10 mouse cellular contexts compared by ENCODE assay signal in the genomic region with DNA sequence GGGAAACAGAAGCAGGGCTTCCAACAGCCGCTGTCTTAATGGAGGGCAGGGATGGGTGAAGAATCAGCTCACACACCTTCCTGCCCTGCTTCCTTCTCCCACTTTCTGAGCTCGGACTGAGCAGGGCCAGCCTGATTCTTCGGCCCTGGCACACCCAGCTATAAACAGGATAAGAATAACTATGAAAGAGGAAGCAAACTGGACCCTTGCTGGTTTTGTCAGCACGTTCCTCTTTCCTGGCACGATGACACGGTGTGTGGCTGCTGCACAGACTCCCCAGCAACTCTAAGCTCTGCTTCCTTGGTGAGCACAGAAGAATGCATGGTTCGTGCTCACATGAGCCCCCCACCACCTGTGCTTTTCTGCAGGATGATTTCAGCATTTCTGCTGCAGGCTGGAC. TPM values are rescaled to one million over a fixed set of nuclear protein-coding genes. Genes with fewer than 3 reads are reported as not detected.
DNase-seq lines count a peak whose midpoint lies in the region; ATAC-seq and TF ChIP-seq lines count a peak whose summit lies in the region.
"Had no signal": no experiment of that assay in that cellular context is flagged by ENCODE, and none has a peak within 500 bp of the region (broad histone marks: within the 10 kb centered on the region; RNA-seq: fewer than 3 reads in every experiment).

No protein-coding gene starts in this region.

- H3K9ac ChIP-seq in heart, embryonic 12.5 days = no peak overlapping the region
- H3K9ac ChIP-seq: heart, embryonic 13.5 days had no signal

- no peak for ATAC-seq in heart, embryonic 12.5 days (ENCODE audit: insufficient number of reproducible peaks, low FRiP score)
- no peak for ATAC-seq in inflammation-experienced regulatory T-cells, adult 6 months
- ATAC-seq: Patski had no signal

- H3K4me2 ChIP-seq in heart, embryonic 12.5 days = no peak overlapping the region
- H3K4me2 ChIP-seq: heart, embryonic 13.5 days had no signal

- no peak for TF ChIP-seq CTCF in cerebellum, adult 2 months (IDR thresholded peaks at IDR 0.05; ENCODE audit: borderline replicate concordance, insufficient read depth, low read depth, low read length)
- TF ChIP-seq CTCF in lung, adult 2 months (IDR thresholded peaks at IDR 0.05; ENCODE audit: insufficient read depth, low read length) = no peak

- no peak overlapping the region for H3K27ac ChIP-seq in heart, embryonic 12.5 days (ENCODE audit: poor library complexity, severe bottlenecking)
- H3K27ac ChIP-seq in cerebellum, adult 2 months (ENCODE audit: insufficient read depth, low read length) = peak overlapping the region; percentile 17
- H3K27ac ChIP-seq: heart, embryonic 13.5 days had no signal

- no peaks in the 10 kb centered on the region for H3K36me3 ChIP-seq in heart, embryonic 12.5 days
- H3K36me3 ChIP-seq in splenic B cell, adult 2 months (ENCODE audit: control insufficient read depth, insufficient read depth, low read length, poor library complexity, severe bottlenecking) = no peaks in the 10 kb centered on the region
- H3K36me3 ChIP-seq: heart, embryonic 13.5 days had no signal

- H3K27me3 ChIP-seq in heart, embryonic 12.5 days (replicated peaks) = no peaks in the 10 kb centered on the region
- H3K27me3 ChIP-seq in cerebellum, adult 2 months (ENCODE audit: control insufficient read depth, insufficient read depth, low read length) = no peaks in the 10 kb centered on the region
- H3K27me3 ChIP-seq in splenic B cell, adult 2 months (ENCODE audit: control insufficient read depth, insufficient read depth, low read length, poor library complexity, severe bottlenecking) = no peaks in the 10 kb centered on the region
- H3K27me3 ChIP-seq: heart, embryonic 13.5 days; Patski had no signal

- 63% methylated on average over 7 of the region's 7 CpGs for WGBS in heart, embryonic 12.5 days
- 4% methylated on average over 7 of the region's 7 CpGs for WGBS in cerebellum, adult 2 months
- 26% methylated on average over 7 of the region's 7 CpGs for WGBS in lung, adult 2 months

- peak; percentile 17 to 68 for DNase-seq in heart, adult 18-20 months
- DNase-seq in A20 (ENCODE audit: low read depth, low spot score) = peak; percentile 92
- DNase-seq in cerebellum, adult 2 months = peak; percentile 64 to 73
- DNase-seq in lung, adult 2 months = peak; percentile 28
- DNase-seq in splenic B cell, adult 2 months (ENCODE audit: low read depth, low spot score) = peak; percentile 72
- DNase-seq in ovary, postnatal 10 days (ENCODE audit: low spot score) = no peak

- no peak overlapping the region for H3K4me3 ChIP-seq in heart, embryonic 12.5 days
- no peak overlapping the region for H3K4me3 ChIP-seq in cerebellum, adult 2 months (replicated peaks; ENCODE audit: insufficient read depth, low read depth, low read length)
- H3K4me3 ChIP-seq in lung, adult 2 months (replicated peaks; ENCODE audit: extremely low read depth, low read depth, low read length) = no peak overlapping the region
- H3K4me3 ChIP-seq: heart, embryonic 13.5 days had no signal

- no peaks in the 10 kb centered on the region for H3K9me3 ChIP-seq in heart, embryonic 12.5 days (replicated peaks)
- H3K9me3 ChIP-seq: heart, embryonic 13.5 days had no signal

- TF ChIP-seq POLR2A in cerebellum, adult 2 months (IDR thresholded peaks at IDR 0.05; ENCODE audit: borderline replicate concordance, insufficient read depth, low read length) = no peak
- TF ChIP-seq POLR2A in lung, adult 2 months (IDR thresholded peaks at IDR 0.05; ENCODE audit: borderline replicate concordance, extremely low read depth, low read depth, low read length) = peak; percentile 23; the same call in 1 of the 2 replicates

- no peaks in the 10 kb centered on the region for H3K4me1 ChIP-seq in heart, embryonic 12.5 days (replicated peaks)
- peaks cover 35% of the 10 kb centered on the region for H3K4me1 ChIP-seq in cerebellum, adult 2 months (ENCODE audit: control insufficient read depth, insufficient read depth, low read length)
- peaks cover 24% of the 10 kb centered on the region for H3K4me1 ChIP-seq in lung, adult 2 months (ENCODE audit: control insufficient read depth, insufficient read depth, low read length)

RNA-seq across cellular contexts. Expression of a gene that starts 26.3 kb away (rescaled TPM):
- total RNA-seq in heart, adult 18-20 months (2021) = under 1 TPM; 0.05 to 0.28 TPM
- polyA plus RNA-seq in heart, embryonic 12.5 days (2016; fragmentation: Nextera tagmentation; extraction: Ambion mirVana) = 0.53 and 0.61 TPM in 2 replicates
- 14.4 and 15.5 TPM in 2 replicates for polyA plus RNA-seq in cerebellum, adult 2 months (2012; rRNA removed)
- polyA plus RNA-seq in lung, adult 2 months (2012; rRNA removed) = 5.9 and 6.7 TPM in 2 replicates
- under 1 TPM in 2 of 3 experiments, not detected in 1; 0.11 to 0.20 TPM for polyA plus RNA-seq in inflammation-experienced regulatory T-cells, adult 6 months (2017; shearing (Covaris generic))
